Mouse (Mus musculus) midbrain, embryonic 14.5 days (tissue): ENCODE measurements around the gene Nqo1. TPM values are rescaled to one million over a fixed set of nuclear protein-coding genes. Genes with fewer than 3 reads are reported as not detected.

ENCODE experiments used
- ATAC-seq: fragments of 200-750 bp; cut with Nextera tagmentation; 2 replicates; pipeline ENCODE4 v1.8.0; 2017; ENCODE audit warnings: moderate number of reproducible peaks, moderate library complexity; ENCODE audit not compliant: low FRiP score, low TSS enrichment
- DNase-seq: peaks from one replicate; pipeline ENCODE4 v3.0.0-alpha.2; 2015
- H3K27ac ChIP-seq: fragments of 300-500 bp; sonication (generic); replicated peaks from 2 replicates; pipeline ENCODE4 v1.5.1; 2014; ENCODE audit warnings: mild to moderate bottlenecking, low read depth, low read length, moderate library complexity
- H3K27me3 ChIP-seq: fragments of 300-500 bp; sonication (generic); 2 replicates; pipeline ENCODE4 v1.6.1; 2014; ENCODE audit warnings: low read length, control low read depth, mixed read lengths; ENCODE audit not compliant: control insufficient read depth, insufficient read depth
- H3K36me3 ChIP-seq: fragments of 300-500 bp; sonication (generic); 2 replicates; pipeline ENCODE4 v1.6.1; 2014; ENCODE audit warnings: low read length, control low read depth; ENCODE audit not compliant: control insufficient read depth, insufficient read depth
- H3K4me1 ChIP-seq: fragments of 300-500 bp; sonication (generic); 2 replicates; pipeline ENCODE4 v1.6.1; 2014; ENCODE audit warnings: mild to moderate bottlenecking, antibody characterized with exemption, low read length, control low read depth; ENCODE audit not compliant: control insufficient read depth, insufficient read depth
- H3K4me2 ChIP-seq: fragments of 300-500 bp; sonication (generic); 2 replicates; pipeline ENCODE4 v1.6.1; 2014; ENCODE audit warnings: mild to moderate bottlenecking, low read length, moderate library complexity
- H3K4me3 ChIP-seq: fragments of 300-500 bp; sonication (generic); replicated peaks from 2 replicates; pipeline ENCODE4 v1.5.1; 2014; ENCODE audit warnings: low read depth, low read length
- H3K9ac ChIP-seq: fragments of 300-500 bp; sonication (generic); replicated peaks from 2 replicates; pipeline ENCODE4 v1.6.1; 2014; ENCODE audit warnings: mild to moderate bottlenecking, low read length, moderate library complexity
- H3K9me3 ChIP-seq: fragments of 300-500 bp; sonication (generic); 2 replicates; pipeline ENCODE4 v1.6.1; 2016; ENCODE audit warnings: low read length, control low read depth, mixed read lengths; ENCODE audit not compliant: control insufficient read depth
- WGBS: fragments of 180-500 bp; shearing (Covaris S2); extraction: QIAGEN DNeasy Blood & Tissue Kit; methylation state at CpG from one replicate; pipeline ENCODE4 v1.1.7; 2014; 5-methylcytosine and 5-hydroxymethylcytosine counted together
- polyA plus RNA-seq: library from polyadenylated mRNA; unstranded; fragments of >200 nt; fragmentation: Nextera tagmentation; extraction: Ambion mirVana; gene quantifications from 2 replicates; pipeline ENCODE4 v1.2.1, GENCODE M21; 2014

Nqo1 gene
- polyA plus RNA-seq, 1 experiment from 2014 or later = 4.6 TPM

- Histone ChIP-seq H3K27ac (no peak overlapping the region), H3K4me3 (no peak overlapping the region), H3K9me3 (no peaks in the 10 kb centered on the region), H3K36me3 (peaks cover 6% of the 10 kb centered on the region), H3K27me3 (no peaks in the 10 kb centered on the region), H3K4me2 (no peak overlapping the region), H3K4me1 (no peaks in the 10 kb centered on the region), H3K9ac (no peak overlapping the region)
- ATAC-seq (no peak), DNase-seq (no peak)
- WGBS = 64% methylated on average over 5 of the region's 5 CpGs
These were observed 18.4 kb downstream of the Nqo1 start for GRCm38 (mm10) chr8:107384651-107385050.

GRCm38 (mm10) chr8:107382898-107383297 is 20.1 kb downstream of the Nqo1 start:
- ATAC-seq = no peak
- H3K36me3 ChIP-seq = peaks cover 18% of the 10 kb centered on the region
- H3K9me3 ChIP-seq = no peaks in the 10 kb centered on the region
- H3K4me2 ChIP-seq = no peak overlapping the region
- no peak overlapping the region for H3K4me3 ChIP-seq
- DNase-seq = no peak
- H3K9ac ChIP-seq = no peak overlapping the region
- H3K4me1 ChIP-seq = no peaks in the 10 kb centered on the region
- 76% methylated on average over 4 of the region's 4 CpGs for WGBS
- H3K27me3 ChIP-seq = no peaks in the 10 kb centered on the region
- H3K27ac ChIP-seq = no peak overlapping the region

- no peak overlapping the region for H3K9ac ChIP-seq
- no peak overlapping the region for H3K4me2 ChIP-seq
- no peaks in the 10 kb centered on the region for H3K27me3 ChIP-seq
- H3K27ac ChIP-seq = no peak overlapping the region
- no peaks in the 10 kb centered on the region for H3K4me1 ChIP-seq
- peaks cover 19% of the 10 kb centered on the region for H3K36me3 ChIP-seq
- no peak for DNase-seq
- no peak for ATAC-seq
- 93% methylated on average over 4 of the region's 4 CpGs for WGBS
- no peak overlapping the region for H3K4me3 ChIP-seq
- no peaks in the 10 kb centered on the region for H3K9me3 ChIP-seq
These were observed 21.3 kb downstream of the Nqo1 start for GRCm38 (mm10) chr8:107381666-107382065.

GRCm38 (mm10) chr8:107380734-107381133 is 22.3 kb downstream of the Nqo1 start:
- Histone ChIP-seq H3K9ac (no peak overlapping the region), H3K4me3 (no peak overlapping the region), H3K27me3 (no peaks in the 10 kb centered on the region), H3K36me3 (peaks cover 19% of the 10 kb centered on the region), H3K9me3 (no peaks in the 10 kb centered on the region), H3K4me2 (no peak overlapping the region), H3K27ac (no peak overlapping the region), H3K4me1 (no peaks in the 10 kb centered on the region)
- ATAC-seq = no peak
- DNase-seq = no peak
- WGBS = 95% methylated on average over 8 of the region's 8 CpGs

GRCm38 (mm10) chr8:107377346-107377745 is 25.7 kb downstream of the Nqo1 start:
- no peak for DNase-seq
- no peak overlapping the region for H3K4me3 ChIP-seq
- peaks cover 23% of the 10 kb centered on the region for H3K36me3 ChIP-seq
- H3K27ac ChIP-seq = no peak overlapping the region
- WGBS = 95% methylated on average over 3 of the region's 3 CpGs
- H3K9me3 ChIP-seq = no peaks in the 10 kb centered on the region
- no peaks in the 10 kb centered on the region for H3K4me1 ChIP-seq
- H3K27me3 ChIP-seq = no peaks in the 10 kb centered on the region
- H3K9ac ChIP-seq = no peak overlapping the region
- ATAC-seq = no peak
- H3K4me2 ChIP-seq = no peak overlapping the region

- WGBS = 94% methylated on average over 4 of the region's 4 CpGs
- ATAC-seq = no peak
- no peaks in the 10 kb centered on the region for H3K9me3 ChIP-seq
These were observed 32.7 kb downstream of the Nqo1 start for GRCm38 (mm10) chr8:107370311-107370710.

More at GRCm38 (mm10) chr8:107370311-107370710, 32.7 kb downstream of the Nqo1 start:
- Histone ChIP-seq H3K4me3 (no peak overlapping the region), H3K27ac (no peak overlapping the region), H3K4me1 (no peaks in the 10 kb centered on the region), H3K27me3 (no peaks in the 10 kb centered on the region), H3K9ac (no peak overlapping the region), H3K36me3 (peaks cover 68% of the 10 kb centered on the region), H3K4me2 (no peak overlapping the region)
- DNase-seq = no peak

Other genes with a start within 250 kb of the Nqo1 start
- 9.8 and 11.2 TPM in 2 replicates for gene Nfat5, start 109.7 kb downstream of the Nqo1 start, polyA plus RNA-seq
- 52.0 and 60.3 TPM in 2 replicates for gene Nob1, start 21.8 kb upstream of the Nqo1 start, polyA plus RNA-seq
- 38.3 and 50.5 TPM in 2 replicates for gene Wwp2, start 33.2 kb upstream of the Nqo1 start, polyA plus RNA-seq
- 233 and 237 TPM in 2 replicates for gene Psmd7, start 185.3 kb upstream of the Nqo1 start, polyA plus RNA-seq